Mouse (Mus musculus): ENCODE data around the gene Hacd3.
A peak's percentile ranks its signal among the peaks of the same experiment; 100 is the strongest.

Hacd3 gene

DNA sequence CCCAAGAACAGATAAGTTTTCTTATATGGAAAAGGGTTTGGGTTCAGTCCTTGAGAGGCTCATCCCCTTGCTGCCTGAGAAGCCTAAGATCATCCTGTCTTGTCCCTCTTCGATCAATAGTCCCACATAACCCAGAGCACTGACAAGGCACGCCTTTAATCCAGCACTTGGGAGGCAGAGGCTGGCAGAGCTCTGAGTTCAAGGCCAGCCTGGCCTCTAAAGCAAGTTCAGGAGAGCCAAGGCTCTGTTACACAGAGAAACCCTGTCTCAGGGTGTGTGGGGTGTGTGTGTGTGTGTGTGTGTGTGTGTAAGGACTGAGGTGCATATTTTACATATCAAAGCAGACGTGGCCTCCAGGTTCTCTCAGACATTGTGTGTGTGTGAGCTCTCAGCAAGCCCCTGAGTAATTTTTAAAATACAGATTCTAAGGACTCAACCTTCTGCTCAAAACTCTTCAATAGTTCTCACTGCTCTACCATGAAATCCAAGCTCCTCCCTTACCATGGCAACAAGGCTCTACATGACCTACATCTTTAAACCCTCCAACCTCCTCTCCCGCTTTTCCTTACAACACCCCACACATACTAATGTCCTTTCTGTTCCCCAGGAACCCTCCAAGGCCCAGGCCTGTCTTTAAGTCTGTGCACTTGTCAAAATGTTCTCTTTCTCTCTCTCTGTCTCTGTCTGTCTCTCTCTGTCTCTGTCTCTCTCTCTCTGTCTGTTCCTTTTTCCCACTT is 5.1 kb downstream of the Hacd3 start:
- DNase-seq = peak; percentile 54

DNA sequence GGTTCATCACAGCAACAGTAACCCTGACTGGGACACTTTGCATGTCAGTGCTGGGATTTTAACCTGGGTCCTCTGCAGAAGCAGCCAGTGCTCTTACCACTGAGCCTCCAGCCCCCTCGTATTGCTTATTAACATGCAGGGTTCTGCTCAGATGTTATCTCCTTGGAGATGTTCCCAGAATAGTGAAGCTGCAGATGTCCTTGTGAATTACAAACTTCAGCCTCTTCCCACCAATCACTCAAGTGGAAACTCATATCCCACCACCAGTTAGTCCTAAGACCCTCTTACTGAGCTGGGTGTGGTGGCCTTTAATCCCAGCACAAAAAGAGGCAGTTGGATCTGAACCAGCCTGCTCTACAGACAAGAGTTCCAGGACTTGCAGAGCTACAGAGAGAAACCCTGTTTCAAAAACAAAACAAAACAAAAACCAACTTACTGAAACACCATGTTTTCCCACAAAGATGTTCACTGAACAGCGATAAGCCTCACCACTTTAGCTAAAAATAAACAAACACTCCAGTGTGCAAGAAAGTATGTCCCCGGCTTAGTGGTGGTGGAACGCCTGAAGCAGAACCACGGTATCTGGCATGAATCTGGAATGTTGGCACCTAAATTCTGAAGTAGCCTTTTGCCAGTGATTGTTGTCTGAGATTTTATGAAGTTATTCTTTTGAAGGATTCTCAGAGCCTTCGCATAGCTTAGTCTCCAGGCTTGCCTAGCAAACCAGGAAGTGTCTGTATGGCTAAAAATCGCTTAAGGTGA is 5.9 kb downstream of the Hacd3 start:
- DNase-seq = peak; percentile 85

DNA sequence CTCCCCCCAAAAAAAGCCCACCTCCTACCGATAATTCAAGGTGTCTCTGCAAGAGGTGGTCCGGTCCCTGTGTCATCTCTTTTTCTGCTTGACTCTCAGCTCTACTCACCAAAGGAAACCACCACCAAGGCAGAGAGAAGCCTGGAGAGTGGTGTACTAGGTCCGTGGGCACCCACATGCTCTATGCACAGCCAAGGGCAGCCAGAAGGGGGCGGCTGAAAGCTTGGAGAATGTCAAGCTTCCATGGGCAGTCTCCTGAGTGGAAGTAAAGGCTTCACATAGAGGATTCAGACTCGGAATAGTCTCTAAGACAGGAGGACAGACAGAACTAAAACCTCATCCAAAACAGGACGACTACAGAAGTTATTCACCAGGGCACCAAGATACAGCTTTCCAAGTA is 10.2 kb downstream of the Hacd3 start:
- peak; percentile 89 for DNase-seq

DNA sequence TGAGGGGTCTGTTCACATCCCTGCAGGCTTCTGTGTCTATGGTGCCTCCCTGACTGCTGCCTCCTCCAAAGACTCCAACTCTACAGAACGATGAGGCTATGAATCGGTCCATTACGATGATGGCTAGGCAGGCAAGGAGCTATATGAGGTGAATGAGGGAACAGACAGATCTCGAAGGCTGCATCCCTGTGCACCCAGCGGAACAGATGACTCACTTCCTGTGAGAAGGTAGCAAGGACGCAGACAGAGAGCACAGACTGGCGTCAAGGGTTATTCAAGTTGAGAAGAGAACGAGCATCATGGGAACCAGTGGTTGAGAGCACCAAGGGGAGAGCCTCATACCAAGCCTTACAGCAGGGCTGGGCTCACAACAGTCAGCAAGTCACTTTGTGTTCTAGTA is 10.9 kb downstream of the Hacd3 start:
- peak; percentile 79 for DNase-seq

DNA sequence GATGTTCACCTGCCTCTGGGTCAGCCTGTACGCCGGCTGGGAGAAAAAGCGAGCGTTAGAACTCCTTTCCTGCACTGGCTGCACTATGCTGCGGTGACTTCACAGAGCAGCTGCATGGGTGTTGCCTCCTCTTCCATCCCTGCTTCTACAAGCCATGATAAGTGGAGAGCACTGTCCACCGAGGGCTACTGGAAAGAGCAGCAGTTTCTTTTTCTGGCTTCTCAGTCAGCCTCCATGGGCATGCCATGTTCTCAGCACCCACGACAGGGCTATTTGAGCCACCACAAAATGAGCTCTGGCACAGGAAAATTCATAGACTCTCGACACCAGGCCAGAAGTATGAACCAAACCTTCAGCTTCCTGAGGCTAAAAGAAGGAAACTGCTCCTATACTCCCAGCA is 15.8 kb downstream of the Hacd3 start:
- DNase-seq = no peak

DNA sequence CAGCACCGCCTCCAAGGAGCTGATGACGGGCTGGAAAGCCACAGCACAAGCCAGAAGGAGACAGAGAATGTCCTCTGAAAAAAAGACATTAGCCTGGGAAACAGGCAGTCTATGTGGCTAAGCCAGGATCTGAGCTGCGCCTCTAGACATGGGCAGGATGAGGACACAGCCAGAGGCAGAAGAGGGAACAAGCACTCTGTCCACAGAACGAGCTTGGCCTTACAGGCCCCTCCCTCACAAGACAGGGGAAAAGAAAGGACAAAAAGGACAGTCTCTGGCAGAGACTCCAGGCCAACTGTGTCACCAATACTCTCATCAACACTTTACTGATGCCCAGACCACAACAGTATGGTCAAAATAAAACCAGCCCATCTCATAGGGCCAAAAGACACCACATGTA is 20.0 kb downstream of the Hacd3 start:
- peak; percentile 90 for DNase-seq

DNA sequence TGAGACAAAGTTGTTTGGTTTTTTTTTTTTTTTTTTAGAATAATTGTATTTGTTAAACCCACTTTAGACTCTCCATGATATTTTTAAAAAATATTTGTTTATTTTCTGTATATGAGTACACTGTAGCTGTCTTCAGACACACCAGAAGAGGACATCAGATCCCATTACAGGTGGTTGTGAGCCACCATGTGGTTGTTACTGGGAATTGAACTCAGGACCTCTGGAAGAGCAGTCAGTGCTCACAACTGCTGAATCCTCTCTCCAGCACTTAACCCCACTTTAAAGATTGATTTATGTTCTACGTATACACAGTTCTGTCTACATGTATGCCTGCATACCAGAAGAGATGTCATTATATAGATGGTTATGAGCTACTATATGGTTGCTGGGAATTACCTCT is 26.0 kb downstream of the Hacd3 start:
- DNase-seq = peak; percentile 76

DNA sequence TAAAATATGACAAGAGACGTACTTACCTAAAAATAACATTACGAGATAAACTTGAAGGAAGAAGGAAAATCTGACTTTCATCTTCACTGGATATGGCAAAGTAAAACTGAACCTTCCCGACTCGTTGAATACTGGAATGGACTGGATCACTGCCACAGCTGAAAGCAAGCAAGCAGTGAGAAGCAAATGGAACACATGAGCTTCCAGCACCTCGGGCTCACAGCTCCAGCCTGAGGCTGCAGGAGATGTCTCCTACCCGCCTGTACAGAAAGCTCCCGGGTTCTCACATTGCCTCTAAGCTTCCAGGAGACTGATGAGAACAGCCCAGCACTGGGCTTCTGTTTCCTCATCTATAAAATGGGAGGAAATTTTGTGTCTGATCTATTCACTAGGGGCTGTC is 31.2 kb downstream of the Hacd3 start:
- no peak for DNase-seq

DNA sequence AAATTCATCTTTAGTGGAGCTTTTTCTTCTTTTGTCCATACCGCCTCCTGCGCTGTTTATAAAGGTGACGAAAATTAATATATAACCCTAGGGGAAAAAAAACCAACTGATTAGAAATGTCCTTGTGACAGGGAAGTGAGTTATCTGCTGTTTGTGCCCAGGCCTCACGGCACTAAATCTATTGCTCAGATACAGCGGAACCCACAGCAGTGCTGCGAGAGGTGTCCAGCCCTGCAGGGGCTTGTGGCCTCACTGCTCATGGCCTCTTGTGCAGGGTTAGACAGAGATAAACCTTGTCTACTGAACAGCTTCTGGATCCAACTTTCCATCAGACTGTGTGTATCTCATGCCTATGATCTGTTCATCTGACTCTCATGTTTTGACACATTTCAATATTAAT is 33.0 kb downstream of the Hacd3 start:
- DNase-seq = peak; percentile 31

DNA sequence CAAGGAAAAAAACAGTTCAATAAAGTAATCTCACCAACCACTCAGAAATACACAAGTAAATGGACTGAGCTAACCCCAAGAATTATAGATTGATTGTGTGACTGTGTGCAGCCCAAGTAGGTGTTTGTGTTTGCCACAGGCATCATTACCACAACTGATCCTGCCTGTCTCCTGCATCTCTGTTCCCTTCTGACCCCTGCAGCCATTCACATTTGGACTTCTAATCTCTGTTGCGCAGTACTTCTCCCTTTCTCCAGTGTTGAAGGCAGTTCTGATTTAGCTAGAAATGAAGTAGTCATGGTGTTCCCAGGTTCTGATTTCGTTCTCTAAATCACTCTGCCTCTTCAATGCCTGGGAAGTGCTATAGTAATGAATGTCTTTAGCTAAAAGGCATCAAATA is 33.8 kb downstream of the Hacd3 start:
- DNase-seq = peak; percentile 58

DNA sequence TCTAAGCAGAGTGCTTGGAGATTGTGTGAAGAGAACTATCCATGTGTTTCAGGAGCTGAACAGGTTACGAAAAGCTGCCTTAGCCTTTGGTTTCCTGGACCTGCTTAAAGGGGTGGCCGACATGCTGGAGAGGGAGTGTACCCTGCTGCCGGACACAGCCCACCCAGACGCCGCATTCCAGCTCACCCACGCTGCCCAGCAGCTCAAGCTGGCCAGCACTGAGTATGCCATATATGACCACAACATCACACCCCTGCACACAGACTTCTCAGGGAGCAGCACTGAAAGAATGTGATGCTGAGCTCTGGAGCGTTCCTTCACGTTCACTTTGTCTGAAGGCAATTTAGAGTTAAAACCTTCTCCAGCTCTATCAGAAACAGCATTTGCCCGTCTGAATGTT is 35.7 kb downstream of the Hacd3 start:
- peak; percentile 77 for DNase-seq

DNA sequence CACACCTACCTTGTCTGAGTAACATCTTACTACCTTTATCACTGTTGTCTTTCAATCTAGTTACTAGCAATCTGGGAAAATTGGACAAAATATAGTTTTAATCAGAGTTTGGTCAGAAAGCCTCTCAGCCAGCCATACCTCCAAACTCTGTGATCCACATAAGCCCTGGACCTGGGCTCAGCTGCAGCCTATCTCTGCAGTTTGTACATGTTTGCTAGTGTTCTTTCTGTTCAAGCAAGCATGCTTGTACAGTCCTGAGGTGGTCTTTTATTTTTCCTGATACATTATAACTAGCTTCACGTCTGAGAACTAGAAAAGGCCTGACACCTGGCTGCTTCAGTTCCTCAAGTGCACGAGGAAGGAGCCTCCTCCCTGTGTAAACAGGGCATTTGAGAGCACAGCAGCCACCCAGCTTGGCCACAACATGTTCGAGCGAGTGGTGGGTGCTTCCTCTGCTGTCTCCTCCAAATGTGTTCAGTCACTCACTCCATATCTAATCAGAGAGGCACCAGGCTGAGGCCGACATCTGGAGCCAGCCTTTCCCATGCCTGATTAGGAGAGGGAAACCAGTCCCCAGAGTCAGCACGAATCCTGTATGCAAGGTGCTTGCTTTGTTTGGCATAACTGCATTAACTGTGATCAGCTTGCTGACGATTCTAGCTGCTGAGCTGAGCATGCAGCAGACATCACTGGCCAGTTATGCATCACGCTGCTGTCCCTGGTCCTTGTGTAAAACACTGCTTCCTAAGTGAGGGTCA is 36.3 kb downstream of the Hacd3 start:
- peak; percentile 68 for DNase-seq

DNA sequence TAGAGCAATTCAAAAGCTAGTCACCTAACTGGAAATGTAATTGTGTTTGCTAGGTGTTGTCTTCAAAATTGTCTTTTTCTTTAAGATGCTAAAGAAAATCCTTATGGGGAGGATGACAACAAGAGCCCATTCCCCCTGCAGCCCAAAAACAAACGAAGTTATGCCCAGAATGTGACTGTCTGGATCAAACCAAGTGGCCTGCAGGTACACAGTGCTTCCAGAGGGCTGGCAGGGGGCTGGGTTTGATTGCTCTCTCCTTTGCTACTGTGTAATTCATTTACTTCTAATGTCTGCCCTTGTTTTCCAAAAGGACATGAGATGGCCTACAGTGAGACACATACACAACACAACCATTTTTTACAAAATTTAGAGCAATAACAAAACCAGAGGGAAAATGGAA is 39.6 kb downstream of the Hacd3 start:
- DNase-seq = peak; percentile 70

DNA sequence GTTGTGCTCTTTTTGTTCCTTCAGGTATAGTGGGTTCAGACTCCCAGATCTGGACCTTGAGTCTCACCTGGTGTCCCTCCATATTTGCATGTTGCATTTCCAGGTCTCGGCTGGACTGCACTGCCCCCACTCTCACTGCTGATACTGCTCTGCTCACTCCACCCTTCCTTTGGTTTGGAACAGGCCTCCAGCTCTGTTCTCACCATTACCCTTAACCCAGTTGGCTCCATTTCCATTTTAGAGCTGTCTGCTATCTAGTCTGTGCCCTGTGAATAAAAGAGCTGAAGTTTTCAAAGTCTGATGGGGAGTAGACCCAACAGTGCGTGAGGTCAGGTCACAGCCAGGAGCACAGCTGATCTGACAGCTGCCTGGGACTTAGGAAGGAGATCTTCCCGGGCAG is 40.9 kb downstream of the Hacd3 start:
- DNase-seq = peak; percentile 68

DNA sequence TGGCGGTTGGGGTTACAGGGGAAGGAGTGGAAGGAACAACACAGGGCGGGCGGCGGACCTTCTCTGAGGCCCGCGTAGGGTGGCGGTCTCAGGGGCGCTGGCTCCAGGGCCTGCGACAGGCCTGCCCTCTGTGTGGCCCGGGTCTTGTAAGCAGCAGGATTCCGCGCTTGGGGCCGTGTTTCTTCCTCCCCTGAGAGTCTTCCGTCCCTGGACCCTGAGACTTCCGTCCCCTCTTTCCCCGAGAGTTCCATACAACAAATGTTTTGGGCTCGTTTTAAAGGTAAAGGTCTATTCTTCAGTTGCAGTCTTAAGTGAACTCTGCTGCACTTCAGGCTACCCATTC is 60.5 kb downstream of the Hacd3 start:
- no peak for DNase-seq

DNA sequence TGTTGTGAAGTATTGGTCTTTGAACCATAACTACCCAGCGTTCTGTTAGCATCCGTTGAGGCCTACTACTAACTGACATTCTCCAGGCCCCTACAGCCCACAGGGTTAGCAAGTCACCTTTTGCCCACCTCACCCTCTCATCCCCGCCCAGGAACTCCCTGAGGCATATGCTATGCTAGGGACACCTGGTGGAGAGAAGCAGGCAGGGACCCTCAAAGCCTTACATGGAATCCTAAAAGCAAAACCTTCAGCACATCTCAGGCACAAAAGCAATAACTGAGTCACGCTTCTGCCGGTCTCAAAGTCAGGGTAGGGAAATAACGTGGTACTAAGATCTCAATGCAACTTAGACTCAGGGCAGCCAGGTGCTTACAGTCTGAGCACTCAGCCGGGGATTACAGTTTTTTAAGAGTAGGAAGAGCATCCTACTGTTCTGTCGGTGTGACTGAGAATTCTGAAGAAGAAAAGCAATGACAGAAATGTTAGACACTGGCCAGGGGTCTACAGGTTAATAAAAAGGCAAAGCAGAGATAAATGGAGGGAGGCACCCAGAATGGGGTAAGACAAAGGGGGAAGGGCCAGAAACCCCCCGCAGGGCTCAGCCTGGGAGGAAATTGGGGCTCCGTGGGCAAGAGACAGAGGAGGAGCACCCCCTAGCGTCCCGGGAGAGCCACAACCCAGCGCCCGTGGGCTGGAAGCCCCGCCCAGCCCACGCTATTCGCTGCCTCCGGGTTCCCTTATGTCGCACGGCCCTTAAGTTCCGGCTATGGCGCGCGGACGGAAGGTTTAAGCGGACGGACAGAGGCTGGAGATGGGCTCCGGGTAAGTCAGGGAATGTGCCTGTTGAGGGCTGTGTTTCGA is 61.1 kb downstream of the Hacd3 start, which contains the start of gene Ints14:
TSS of gene Ints14 (plus strand) at position 789 of the 861 bp plus-strand sequence.
- DNase-seq = peak; percentile 100

DNA sequence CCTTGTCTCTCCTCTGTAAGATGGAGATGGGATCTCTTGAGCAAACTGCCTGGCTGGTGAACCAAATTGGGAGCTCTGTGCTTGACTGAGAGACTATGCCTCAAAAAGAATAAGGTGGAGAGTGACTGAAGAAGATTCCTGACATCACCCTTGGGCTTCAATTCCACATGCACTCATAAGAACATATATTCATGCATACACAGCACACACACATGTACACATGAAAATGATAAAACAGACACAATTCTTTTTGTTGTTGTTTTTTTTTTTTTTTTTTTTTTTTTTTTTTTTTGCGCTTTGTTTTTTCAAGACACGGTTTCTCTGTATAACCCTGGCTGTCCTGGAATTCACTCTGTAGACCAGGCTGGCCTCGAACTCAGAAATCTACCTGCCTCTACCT is 64.2 kb downstream of the Hacd3 start:
- no peak for DNase-seq

DNA sequence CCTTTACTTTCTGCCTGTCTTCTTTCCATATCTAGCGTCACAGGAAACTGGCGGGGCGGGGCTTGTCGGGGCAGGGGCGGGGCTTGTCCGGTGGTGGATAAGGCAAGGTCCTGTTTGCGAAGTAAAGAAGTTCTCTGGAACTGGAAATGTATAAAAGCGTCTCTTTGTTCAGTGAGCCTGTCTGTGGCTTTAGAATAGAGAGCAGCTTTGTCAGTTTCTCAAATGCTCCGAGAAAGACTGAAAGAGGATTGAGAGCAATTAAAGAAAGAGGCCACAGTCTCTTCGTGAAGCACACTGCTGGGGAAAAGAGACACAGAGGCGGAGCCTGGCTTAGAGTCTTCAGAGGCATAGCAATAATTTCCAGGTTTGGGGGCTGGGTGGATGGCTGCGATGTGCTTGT is 65.2 kb downstream of the Hacd3 start:
- no peak for DNase-seq

DNA sequence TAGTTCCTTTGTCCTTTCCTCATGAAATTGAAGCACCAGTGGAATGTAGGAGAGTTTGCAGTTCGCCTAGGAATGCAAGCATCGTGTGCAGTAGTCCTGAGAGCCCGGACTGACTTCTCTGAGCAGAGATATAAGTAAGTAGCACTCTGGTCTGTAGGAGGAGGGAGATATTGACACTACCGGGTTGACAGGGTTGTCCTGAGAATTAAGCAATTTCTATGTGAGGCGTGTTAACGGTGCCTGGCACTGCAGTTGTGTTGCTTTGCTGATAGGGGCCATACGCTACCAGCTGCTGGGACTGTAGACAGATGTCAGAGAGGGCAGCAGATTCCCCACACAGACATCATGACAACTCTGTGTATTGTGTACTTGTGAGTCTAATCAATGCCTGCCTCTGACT is 68.3 kb downstream of the Hacd3 start:
- no peak for DNase-seq

DNA sequence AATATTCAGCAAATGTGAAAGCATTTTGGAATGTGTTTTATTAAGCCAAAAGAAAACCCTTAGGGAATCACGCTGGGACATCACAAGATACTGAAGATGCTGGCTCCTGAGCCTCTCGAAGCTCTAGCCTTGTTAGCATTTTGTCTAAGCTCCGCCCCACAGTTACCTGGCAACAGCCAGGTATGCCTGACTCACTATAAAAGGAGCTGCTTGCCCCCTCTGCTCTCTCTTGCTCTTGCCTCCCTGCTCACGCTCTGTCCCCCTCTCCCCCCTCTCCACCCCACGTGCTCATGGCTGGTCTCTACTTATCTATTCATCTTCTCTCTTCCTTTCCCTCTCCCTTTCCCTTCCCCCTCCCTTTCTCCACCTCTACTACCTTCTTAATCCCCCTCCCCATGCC is 69.4 kb downstream of the Hacd3 start:
- no peak for DNase-seq

DNA sequence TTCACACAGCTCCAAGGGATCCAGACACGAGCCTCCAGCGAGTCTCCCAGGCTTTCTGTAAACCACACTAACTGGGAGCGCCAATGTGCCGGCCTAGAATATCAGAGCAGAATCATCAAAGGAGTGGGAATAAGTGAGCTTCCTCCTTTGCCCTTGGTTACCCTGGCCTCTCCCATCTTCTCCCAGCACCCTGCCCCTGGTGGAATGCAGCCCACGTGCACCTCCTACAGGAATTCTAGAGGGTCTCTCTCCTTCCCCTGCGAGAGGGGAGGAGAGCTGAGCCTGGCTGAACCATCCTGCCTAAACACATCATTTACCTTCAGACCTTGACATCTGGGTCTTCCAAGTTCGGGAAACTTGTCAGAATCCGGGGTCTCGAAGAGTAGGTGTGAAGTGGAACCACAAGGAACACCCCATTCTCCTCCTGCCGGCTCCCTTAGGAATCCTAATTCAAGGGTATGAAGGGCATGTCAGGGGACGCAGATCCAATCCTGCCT is 70.3 kb downstream of the Hacd3 start, which contains the start of gene Slc24a1:
TSS of gene Slc24a1 (minus strand) at position 447 of the 497 bp plus-strand sequence.
- DNase-seq = no peak

DNA sequence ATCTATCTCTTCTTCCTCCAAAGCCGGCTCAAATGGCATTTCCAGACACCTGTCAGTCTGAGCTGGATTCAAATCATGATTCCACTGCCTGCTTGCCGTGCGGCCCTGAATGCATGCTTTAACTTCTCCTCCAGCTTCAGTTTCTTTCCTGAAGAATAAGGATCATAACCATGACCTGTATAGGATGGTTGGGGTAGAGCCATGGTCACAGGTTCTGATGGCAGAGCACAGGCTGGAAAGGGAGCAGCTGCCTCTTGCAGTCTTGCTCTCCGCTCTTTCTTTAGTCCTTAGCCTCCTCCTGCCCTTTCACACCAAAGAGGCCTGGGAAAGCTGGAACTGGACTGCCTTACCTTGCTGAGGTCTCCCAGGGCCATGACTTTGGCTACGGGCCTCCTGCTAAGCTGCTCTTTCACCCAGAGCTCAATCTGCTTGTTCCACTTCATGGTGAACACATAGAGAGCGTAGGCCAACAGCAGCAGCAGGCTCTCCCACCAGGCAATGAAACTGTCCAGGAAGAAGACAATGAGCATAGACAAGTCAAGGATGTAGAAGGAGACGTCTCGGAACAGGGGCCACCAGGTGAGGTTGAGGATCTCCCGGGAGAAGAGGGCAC is 73.9 kb downstream of the Hacd3 start:
- no peak for DNase-seq

All from heart, adult 11 months (tissue).